Mouse (Mus musculus) embryonic facial prominence, embryonic 14.5 days (tissue): ENCODE results near the gene Rgs16. TPM values are rescaled to one million over a fixed set of nuclear protein-coding genes. Genes with fewer than 3 reads are reported as not detected.

Source experiments
- ATAC-seq: fragments of 200-750 bp; cut with Nextera tagmentation; 2 replicates; pipeline ENCODE4 v1.8.0; 2017; ENCODE audit warnings: low read depth, moderate number of reproducible peaks, moderate TSS enrichment
- DNase-seq: peaks from one replicate; pipeline ENCODE4 v3.0.0-alpha.2; 2015; ENCODE audit warnings: low spot score
- H3K27ac ChIP-seq: fragments of 300-500 bp; sonication (generic); replicated peaks from 2 replicates; pipeline ENCODE4 v1.5.1; 2014; ENCODE audit warnings: low read depth, mild to moderate bottlenecking, low read length, moderate library complexity
- H3K27me3 ChIP-seq: fragments of 300-500 bp; sonication (generic); replicated peaks from 2 replicates; pipeline ENCODE4 v1.6.1; 2014; ENCODE audit warnings: low read length; ENCODE audit not compliant: control insufficient read depth, insufficient read depth
- H3K36me3 ChIP-seq: fragments of 300-500 bp; sonication (generic); 2 replicates; pipeline ENCODE4 v1.6.1; 2014; ENCODE audit warnings: low read length, mixed read lengths; ENCODE audit not compliant: control insufficient read depth, insufficient read depth
- H3K4me1 ChIP-seq: fragments of 300-500 bp; sonication (generic); 2 replicates; pipeline ENCODE4 v1.6.1; 2014; ENCODE audit warnings: antibody characterized with exemption, low read length; ENCODE audit not compliant: control insufficient read depth, insufficient read depth
- H3K4me2 ChIP-seq: fragments of 300-500 bp; sonication (generic); 2 replicates; pipeline ENCODE4 v1.6.1; 2014; ENCODE audit warnings: low read depth, mild to moderate bottlenecking, low read length, moderate library complexity, mixed read lengths
- H3K4me3 ChIP-seq: fragments of 300-500 bp; sonication (generic); 2 replicates; pipeline ENCODE4 v1.5.1; 2014; ENCODE audit warnings: low read depth, mild to moderate bottlenecking, low read length
- H3K9ac ChIP-seq: fragments of 300-500 bp; sonication (generic); 2 replicates; pipeline ENCODE4 v1.6.1; 2014; ENCODE audit warnings: low read depth, mild to moderate bottlenecking, low read length, moderate library complexity, mixed read lengths
- H3K9me3 ChIP-seq: fragments of 300-500 bp; sonication (generic); 2 replicates; pipeline ENCODE4 v1.6.1; 2016; ENCODE audit warnings: low read length; ENCODE audit not compliant: control insufficient read depth
- WGBS: fragments of 180-500 bp; shearing (Covaris S2); extraction: QIAGEN DNeasy Blood & Tissue Kit; methylation state at CpG from one replicate; pipeline ENCODE4 v1.1.7; 2014; 5-methylcytosine and 5-hydroxymethylcytosine counted together
- polyA plus RNA-seq: library from polyadenylated mRNA; unstranded; fragments of >200 nt; fragmentation: Nextera tagmentation; extraction: Ambion mirVana; gene quantifications from 2 replicates; pipeline ENCODE4 v1.2.1, GENCODE M21; 2014

The Rgs16 gene
- 7.6 and 9.3 TPM in 2 replicates for polyA plus RNA-seq

GRCm38 (mm10) chr1:153740145-153740544 is at the start of gene Rgs16:
Rgs16 (plus strand) TSS chr1:153740349.
- peak; percentile 76 for ATAC-seq
- Histone ChIP-seq H3K4me1 (peaks cover 9% of the 10 kb centered on the region), H3K9me3 (no peaks in the 10 kb centered on the region), H3K4me3 (peak within 1 kb of the TSS; percentile 44), H3K27ac (no peak within 1 kb of the TSS), H3K27me3 (peaks cover 6% of the 10 kb centered on the region; the same call in 1 of the 2 replicates), H3K4me2 (peak within 1 kb of the TSS; percentile 72), H3K36me3 (peaks cover 5% of the 10 kb centered on the region; the same call in 1 of the 2 replicates), H3K9ac (peak within 1 kb of the TSS; percentile 51)
- under 1% methylated on average over 28 of the region's 28 CpGs for WGBS
- DNase-seq, result peak; percentile 93

- Histone ChIP-seq H3K9ac (no peak overlapping the region), H3K27me3 (no peaks in the 10 kb centered on the region), H3K9me3 (no peaks in the 10 kb centered on the region), H3K4me1 (no peaks in the 10 kb centered on the region), H3K4me3 (no peak overlapping the region), H3K27ac (no peak overlapping the region), H3K36me3 (no peaks in the 10 kb centered on the region), H3K4me2 (no peak overlapping the region)
- ATAC-seq, result no peak
- WGBS, result 80% methylated on average over 6 of the region's 6 CpGs
- DNase-seq, result no peak
Observed at GRCm38 (mm10) chr1:153692526-153692925, 47.6 kb upstream of the Rgs16 start.

- H3K9me3 ChIP-seq, result no peaks in the 10 kb centered on the region
- DNase-seq, result no peak
- no peak overlapping the region for H3K9ac ChIP-seq
- no peak overlapping the region for H3K4me3 ChIP-seq
- H3K36me3 ChIP-seq, result no peaks in the 10 kb centered on the region
- no peak for ATAC-seq
- peaks cover 14% of the 10 kb centered on the region for H3K4me1 ChIP-seq
- no peaks in the 10 kb centered on the region for H3K27me3 ChIP-seq
- H3K27ac ChIP-seq, result no peak overlapping the region
- WGBS, result 86% methylated on average over 6 of the region's 6 CpGs
- H3K4me2 ChIP-seq, result no peak overlapping the region
Observed at GRCm38 (mm10) chr1:153694372-153695120, 45.6 kb upstream of the Rgs16 start.

- DNase-seq, result no peak
- H3K4me2 ChIP-seq, result no peak overlapping the region
- H3K9ac ChIP-seq, result no peak overlapping the region
- no peak overlapping the region for H3K4me3 ChIP-seq
- no peaks in the 10 kb centered on the region for H3K9me3 ChIP-seq
- no peak for ATAC-seq
- no peaks in the 10 kb centered on the region for H3K27me3 ChIP-seq
- no peak overlapping the region for H3K27ac ChIP-seq
- WGBS, result 93% methylated on average over 10 of the region's 10 CpGs
- H3K4me1 ChIP-seq, result peaks cover 18% of the 10 kb centered on the region
- no peaks in the 10 kb centered on the region for H3K36me3 ChIP-seq
Observed at GRCm38 (mm10) chr1:153695398-153695797, 44.8 kb upstream of the Rgs16 start.

GRCm38 (mm10) chr1:153696093-153696492 is 44.1 kb upstream of the Rgs16 start:
- H3K9ac ChIP-seq, result no peak overlapping the region
- 93% methylated on average over 11 of the region's 11 CpGs for WGBS
- H3K4me1 ChIP-seq, result peaks cover 18% of the 10 kb centered on the region
- no peak overlapping the region for H3K4me3 ChIP-seq
- no peaks in the 10 kb centered on the region for H3K36me3 ChIP-seq
- H3K4me2 ChIP-seq, result no peak overlapping the region
- ATAC-seq (no peak), DNase-seq (no peak)
- no peak overlapping the region for H3K27ac ChIP-seq
- no peaks in the 10 kb centered on the region for H3K27me3 ChIP-seq
- H3K9me3 ChIP-seq, result no peaks in the 10 kb centered on the region

GRCm38 (mm10) chr1:153696541-153696940 is 43.6 kb upstream of the Rgs16 start:
- H3K4me3 ChIP-seq, result no peak overlapping the region
- no peaks in the 10 kb centered on the region for H3K9me3 ChIP-seq
- H3K27me3 ChIP-seq, result no peaks in the 10 kb centered on the region
- no peak overlapping the region for H3K27ac ChIP-seq
- H3K4me2 ChIP-seq, result no peak overlapping the region
- DNase-seq, result no peak
- H3K4me1 ChIP-seq, result peaks cover 18% of the 10 kb centered on the region
- H3K9ac ChIP-seq, result no peak overlapping the region
- H3K36me3 ChIP-seq, result no peaks in the 10 kb centered on the region
- 88% methylated on average over 4 of the region's 4 CpGs for WGBS
- ATAC-seq, result no peak

GRCm38 (mm10) chr1:153697581-153698251 is 42.4 kb upstream of the Rgs16 start:
- Histone ChIP-seq H3K9me3 (no peaks in the 10 kb centered on the region), H3K9ac (no peak overlapping the region), H3K36me3 (no peaks in the 10 kb centered on the region), H3K27ac (no peak overlapping the region), H3K4me2 (no peak overlapping the region), H3K4me1 (peaks cover 27% of the 10 kb centered on the region), H3K4me3 (no peak overlapping the region), H3K27me3 (no peaks in the 10 kb centered on the region)
- WGBS, result 62% methylated on average over 16 of the region's 16 CpGs
- no peak for ATAC-seq
- no peak for DNase-seq

GRCm38 (mm10) chr1:153698311-153699084 is 41.7 kb upstream of the Rgs16 start:
- no peak overlapping the region for H3K4me2 ChIP-seq
- no peaks in the 10 kb centered on the region for H3K27me3 ChIP-seq
- WGBS, result 46% methylated on average over 7 of the region's 7 CpGs
- DNase-seq (no peak), ATAC-seq (no peak)
- no peaks in the 10 kb centered on the region for H3K9me3 ChIP-seq
- no peak overlapping the region for H3K9ac ChIP-seq
- no peak overlapping the region for H3K27ac ChIP-seq
- no peak overlapping the region for H3K4me3 ChIP-seq
- peaks cover 33% of the 10 kb centered on the region for H3K4me1 ChIP-seq
- no peaks in the 10 kb centered on the region for H3K36me3 ChIP-seq
